In the genomic region with DNA sequence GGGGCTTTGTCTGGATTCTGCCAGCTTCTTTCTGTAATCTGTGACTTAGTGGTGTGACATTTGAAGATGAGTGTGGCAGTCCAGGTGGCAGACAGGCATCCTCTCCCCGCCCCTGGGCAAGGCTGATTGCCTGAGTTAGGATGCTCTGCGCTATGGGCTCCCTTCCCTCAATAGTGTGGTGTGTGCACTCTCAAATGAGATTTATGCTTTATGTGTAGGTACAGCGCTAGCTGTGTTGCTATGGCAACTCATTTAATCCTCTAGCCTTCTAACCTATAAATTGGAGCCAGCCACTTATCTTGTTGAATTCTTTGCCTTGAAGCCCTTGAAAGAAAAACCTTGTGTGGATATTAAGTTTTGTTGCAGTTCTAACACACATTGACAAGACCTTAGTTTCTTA, we compare ENCODE assay signal across 22 mouse cellular contexts. TPM values are rescaled to one million over a fixed set of nuclear protein-coding genes. Genes with fewer than 3 reads are reported as not detected.
DNase-seq lines count a peak whose midpoint lies in the region; ATAC-seq and TF ChIP-seq lines count a peak whose summit lies in the region.
"Had no signal": no experiment of that assay in that cellular context is flagged by ENCODE, and none has a peak within 500 bp of the region (broad histone marks: within the 10 kb centered on the region; RNA-seq: fewer than 3 reads in every experiment).

No protein-coding gene starts in this region.

- peaks cover 93% of the 10 kb centered on the region for H3K36me3 ChIP-seq in intestine, embryonic 14.5 days (ENCODE audit: control insufficient read depth, insufficient read depth, low read length)
- H3K36me3 ChIP-seq in intestine, embryonic 16.5 days (ENCODE audit: control insufficient read depth, insufficient read depth, low read length) = peaks cover 45% of the 10 kb centered on the region
- H3K36me3 ChIP-seq in forebrain, embryonic 15.5 days = peaks cover 53% of the 10 kb centered on the region
- peaks cover 29% of the 10 kb centered on the region; the same call in 1 of the 2 replicates for H3K36me3 ChIP-seq in midbrain, postnatal 0 days (ENCODE audit: insufficient read depth, low read length)

- WGBS in intestine, embryonic 14.5 days = 69% methylated on average over 3 of the region's 3 CpGs
- 72% methylated on average over 3 of the region's 3 CpGs for WGBS in intestine, embryonic 16.5 days
- 36% methylated on average over 3 of the region's 3 CpGs for WGBS in forebrain, embryonic 15.5 days
- 53% methylated on average over 3 of the region's 3 CpGs for WGBS in midbrain, postnatal 0 days

- H3K4me1 ChIP-seq in intestine, embryonic 14.5 days (replicated peaks; ENCODE audit: control insufficient read depth, insufficient read depth, low read length) = no peaks in the 10 kb centered on the region
- H3K4me1 ChIP-seq in intestine, embryonic 16.5 days (ENCODE audit: control insufficient read depth, insufficient read depth, low read length) = no peaks in the 10 kb centered on the region
- peaks cover 54% of the 10 kb centered on the region for H3K4me1 ChIP-seq in forebrain, embryonic 15.5 days
- 0 out of 2 replicates have a peak, but pooled peaks cover 6% of the 10 kb centered on the region for H3K4me1 ChIP-seq in midbrain, postnatal 0 days (ENCODE audit: insufficient read depth, low read length)
- H3K4me1 ChIP-seq: embryonic facial prominence, embryonic 13.5 days; heart, embryonic 10.5 days had no signal

- DNase-seq in intestine, embryonic 14.5 days (ENCODE audit: low spot score) = no peak
- peak; percentile 77 for DNase-seq in brain, embryonic 14.5 days (ENCODE audit: low read depth)
- peak; percentile 57 for DNase-seq in midbrain, postnatal 0 days (ENCODE audit: low spot score)
- DNase-seq in left cerebral cortex, adult 11 months (ENCODE audit: low spot score) = no peak
- DNase-seq in MN1 (ENCODE audit: low spot score) = no peak
- DNase-seq: adrenal gland, postnatal 25 days; B cell, adult 2 months; heart, postnatal 10 days; lung, adult 2 months; lung, postnatal 36 days; retina, postnatal 1 day; right cerebral cortex, postnatal 4 days; thymus, postnatal 4 days had no signal

- no peak overlapping the region for H3K4me3 ChIP-seq in intestine, embryonic 14.5 days (ENCODE audit: low read depth, low read length)
- no peak overlapping the region for H3K4me3 ChIP-seq in intestine, embryonic 16.5 days (ENCODE audit: low read length)
- H3K4me3 ChIP-seq in forebrain, embryonic 15.5 days = no peak overlapping the region
- H3K4me3 ChIP-seq in midbrain, postnatal 0 days (ENCODE audit: low read depth, low read length) = no peak overlapping the region
- H3K4me3 ChIP-seq: embryonic facial prominence, embryonic 13.5 days; heart, embryonic 10.5 days had no signal

- 0 out of 2 replicates have a peak overlapping the region, but pooled peaks have one; percentile 5 for H3K27ac ChIP-seq in intestine, embryonic 14.5 days (ENCODE audit: low read depth)
- H3K27ac ChIP-seq in intestine, embryonic 16.5 days (ENCODE audit: low read length) = no peak overlapping the region
- peak overlapping the region; percentile 51 for H3K27ac ChIP-seq in forebrain, embryonic 15.5 days (replicated peaks)
- peak overlapping the region; percentile 72 for H3K27ac ChIP-seq in midbrain, postnatal 0 days (ENCODE audit: low read depth, low read length)
- H3K27ac ChIP-seq: embryonic facial prominence, embryonic 13.5 days; heart, embryonic 10.5 days had no signal

- no peak overlapping the region for H3K9ac ChIP-seq in intestine, embryonic 14.5 days (ENCODE audit: low read length)
- H3K9ac ChIP-seq in intestine, embryonic 16.5 days (ENCODE audit: low read depth, low read length) = no peak overlapping the region
- H3K9ac ChIP-seq in forebrain, embryonic 15.5 days (replicated peaks) = no peak overlapping the region
- 0 out of 2 replicates have a peak overlapping the region, but pooled peaks have one; percentile 33 for H3K9ac ChIP-seq in midbrain, postnatal 0 days (replicated peaks; ENCODE audit: low read length, poor library complexity, severe bottlenecking)
- H3K9ac ChIP-seq: embryonic facial prominence, embryonic 13.5 days had no signal

- ATAC-seq in intestine, embryonic 14.5 days (replicated peaks; ENCODE audit: low FRiP score, low TSS enrichment, low read depth) = no peak
- no peak for ATAC-seq in intestine, embryonic 16.5 days
- 0 out of 2 replicates have a peak, but pooled peaks have one; percentile 51 for ATAC-seq in forebrain, embryonic 15.5 days (replicated peaks)
- ATAC-seq in midbrain, postnatal 0 days (ENCODE audit: low FRiP score) = no peak; the same call in 1 of the 2 replicates

- H3K27me3 ChIP-seq in intestine, embryonic 14.5 days (replicated peaks; ENCODE audit: control insufficient read depth, insufficient read depth, low read length) = no peaks in the 10 kb centered on the region
- no peaks in the 10 kb centered on the region for H3K27me3 ChIP-seq in intestine, embryonic 16.5 days (replicated peaks; ENCODE audit: control insufficient read depth, insufficient read depth, low read length)
- no peaks in the 10 kb centered on the region for H3K27me3 ChIP-seq in forebrain, embryonic 15.5 days
- no peaks in the 10 kb centered on the region for H3K27me3 ChIP-seq in midbrain, postnatal 0 days (ENCODE audit: insufficient read depth, low read length)
- H3K27me3 ChIP-seq: embryonic facial prominence, embryonic 13.5 days had no signal

- H3K9me3 ChIP-seq in intestine, embryonic 14.5 days (ENCODE audit: control insufficient read depth, low read length) = no peaks in the 10 kb centered on the region
- no peaks in the 10 kb centered on the region for H3K9me3 ChIP-seq in intestine, embryonic 16.5 days (ENCODE audit: control insufficient read depth, low read length)
- no peaks in the 10 kb centered on the region for H3K9me3 ChIP-seq in forebrain, embryonic 15.5 days
- no peaks in the 10 kb centered on the region for H3K9me3 ChIP-seq in midbrain, postnatal 0 days (ENCODE audit: low read length)
- H3K9me3 ChIP-seq: embryonic facial prominence, embryonic 13.5 days; heart, embryonic 10.5 days had no signal

- no peak for TF ChIP-seq POLR2A in brain, embryonic 14.5 days (IDR thresholded peaks at IDR 0.05; ENCODE audit: borderline replicate concordance, extremely low read depth, insufficient read depth, insufficient read length, poor library complexity, severe bottlenecking)

- H3K4me2 ChIP-seq in intestine, embryonic 14.5 days (ENCODE audit: low read length) = no peak overlapping the region
- no peak overlapping the region for H3K4me2 ChIP-seq in intestine, embryonic 16.5 days (ENCODE audit: low read depth, low read length)
- H3K4me2 ChIP-seq in forebrain, embryonic 15.5 days (replicated peaks) = no peak overlapping the region
- no peak overlapping the region for H3K4me2 ChIP-seq in midbrain, postnatal 0 days (ENCODE audit: low read depth, low read length, poor library complexity, severe bottlenecking)
- H3K4me2 ChIP-seq: embryonic facial prominence, embryonic 13.5 days; liver, embryonic 11.5 days had no signal

- TF ChIP-seq CTCF in brain, embryonic 14.5 days (IDR thresholded peaks at IDR 0.05; ENCODE audit: borderline replicate concordance, extremely low read depth, insufficient read depth, insufficient read length) = no peak
- TF ChIP-seq CTCF in midbrain, postnatal 0 days (IDR thresholded peaks at IDR 0.05) = no peak

RNA-seq across cellular contexts. Expression of gene Ghrh, which starts 33.6 kb away (rescaled TPM):
- 0.68 TPM in 1 of 2 replicates, not detected in the other for polyA plus RNA-seq in intestine, embryonic 14.5 days (2014; fragmentation: Nextera tagmentation; extraction: Ambion mirVana)
- polyA plus RNA-seq in intestine, embryonic 16.5 days (2015; fragmentation: Nextera tagmentation; extraction: Ambion mirVana) = 0.76 and 0.81 TPM in 2 replicates
- polyA plus RNA-seq in brain, embryonic 14.5 days (2012; rRNA removed) = 2.1 and 2.8 TPM in 2 replicates
- 1.5 and 2.0 TPM in 2 replicates for polyA plus RNA-seq in forebrain, embryonic 15.5 days (2015; fragmentation: Nextera tagmentation; extraction: Ambion mirVana)
- total RNA-seq in midbrain, postnatal 0 days (2014; rRNA removed) = 1.3 and 3.0 TPM in 2 replicates
- polyA plus RNA-seq in midbrain, postnatal 0 days (2015; fragmentation: Nextera tagmentation; extraction: Ambion mirVana) = 5.0 and 7.6 TPM in 2 replicates
- total RNA-seq: adrenal gland, postnatal 25 days; common myeloid progenitor, adult 5-6 weeks; gastrocnemius, postnatal 4 days; heart, postnatal 10 days; left cerebral cortex, postnatal 36 days; neutrophil, adult 5-6 weeks had no signal
- polyA plus RNA-seq: heart, embryonic 10.5 days; liver, embryonic 11.5 days; lung, adult 2 months had no signal

RNA-seq across cellular contexts. Expression of gene Mroh8, which starts 34.4 kb away (rescaled TPM):
- polyA plus RNA-seq in intestine, embryonic 14.5 days (2014; fragmentation: Nextera tagmentation; extraction: Ambion mirVana) = 0.32 and 0.62 TPM in 2 replicates
- 0.34 and 0.54 TPM in 2 replicates for polyA plus RNA-seq in intestine, embryonic 16.5 days (2015; fragmentation: Nextera tagmentation; extraction: Ambion mirVana)
- polyA plus RNA-seq in brain, embryonic 14.5 days (2012; rRNA removed) = 0.34 and 0.38 TPM in 2 replicates
- 0.52 and 0.53 TPM in 2 replicates for polyA plus RNA-seq in forebrain, embryonic 15.5 days (2015; fragmentation: Nextera tagmentation; extraction: Ambion mirVana)
- 0.09 and 0.66 TPM in 2 replicates for total RNA-seq in midbrain, postnatal 0 days (2014; rRNA removed)
- polyA plus RNA-seq in midbrain, postnatal 0 days (2015; fragmentation: Nextera tagmentation; extraction: Ambion mirVana) = 0.44 and 0.47 TPM in 2 replicates
- total RNA-seq: neutrophil, adult 5-6 weeks had no signal

RNA-seq across cellular contexts. Expression of gene Rpn2, which starts 34.9 kb away (rescaled TPM):
- polyA plus RNA-seq in intestine, embryonic 14.5 days (2014; fragmentation: Nextera tagmentation; extraction: Ambion mirVana) = 338 and 339 TPM in 2 replicates
- polyA plus RNA-seq in intestine, embryonic 16.5 days (2015; fragmentation: Nextera tagmentation; extraction: Ambion mirVana) = 341 and 355 TPM in 2 replicates
- 195 and 208 TPM in 2 replicates for polyA plus RNA-seq in brain, embryonic 14.5 days (2012; rRNA removed)
- 184 and 187 TPM in 2 replicates for polyA plus RNA-seq in forebrain, embryonic 15.5 days (2015; fragmentation: Nextera tagmentation; extraction: Ambion mirVana)
- total RNA-seq in midbrain, postnatal 0 days (2014; rRNA removed) = 233 and 242 TPM in 2 replicates
- 193 and 204 TPM in 2 replicates for polyA plus RNA-seq in midbrain, postnatal 0 days (2015; fragmentation: Nextera tagmentation; extraction: Ambion mirVana)

RNA-seq across cellular contexts. Expression of gene Manbal, which starts 53.7 kb away (rescaled TPM):
- 43.3 and 48.9 TPM in 2 replicates for polyA plus RNA-seq in intestine, embryonic 14.5 days (2014; fragmentation: Nextera tagmentation; extraction: Ambion mirVana)
- polyA plus RNA-seq in intestine, embryonic 16.5 days (2015; fragmentation: Nextera tagmentation; extraction: Ambion mirVana) = 66.8 and 71.3 TPM in 2 replicates
- polyA plus RNA-seq in brain, embryonic 14.5 days (2012; rRNA removed) = 80.2 and 93.0 TPM in 2 replicates
- 105 TPM in 2 replicates for polyA plus RNA-seq in forebrain, embryonic 15.5 days (2015; fragmentation: Nextera tagmentation; extraction: Ambion mirVana)
- 70.8 and 70.9 TPM in 2 replicates for total RNA-seq in midbrain, postnatal 0 days (2014; rRNA removed)
- 129 and 132 TPM in 2 replicates for polyA plus RNA-seq in midbrain, postnatal 0 days (2015; fragmentation: Nextera tagmentation; extraction: Ambion mirVana)

Comparison
In these comparisons a context has a peak if more than half of its experiments do, and no peak if none do; other contexts are left out.
1. DNase-seq: peak in brain, embryonic 14.5 days (single experiment) and midbrain, postnatal 0 days (single experiment); none in intestine, embryonic 14.5 days (single experiment), left cerebral cortex, adult 11 months (single experiment) and MN1 (single experiment).